In genomic region chr13:114885171-114885570, GRCm38 (mm10) we compare ENCODE assay signal across 11 mouse cellular contexts. TPM values are rescaled to one million over a fixed set of nuclear protein-coding genes. Genes with fewer than 3 reads are reported as not detected.
DNase-seq lines count a peak whose midpoint lies in the region; ATAC-seq lines count a peak whose summit lies in the region.
"Had no signal": no experiment of that assay in that cellular context is flagged by ENCODE, and none has a peak within 500 bp of the region (broad histone marks: within the 10 kb centered on the region; RNA-seq: fewer than 3 reads in every experiment).

No protein-coding gene starts in this region.

- H3K9me3 ChIP-seq in heart, embryonic 16.5 days (replicated peaks; ENCODE audit: control insufficient read depth, low read length), result no peaks in the 10 kb centered on the region
- H3K9me3 ChIP-seq in hindbrain, embryonic 10.5 days, result no peaks in the 10 kb centered on the region
- H3K9me3 ChIP-seq: G1E; limb, embryonic 15.5 days had no signal

- ATAC-seq in heart, embryonic 16.5 days (replicated peaks; ENCODE audit: extremely low read depth, insufficient read depth, low FRiP score), result no peak

- H3K4me3 ChIP-seq in heart, embryonic 16.5 days (ENCODE audit: low read length), result no peak overlapping the region
- no peak overlapping the region for H3K4me3 ChIP-seq in hindbrain, embryonic 10.5 days
- H3K4me3 ChIP-seq: limb, embryonic 15.5 days; myocyte had no signal

- 0 out of 2 replicates have a peak, but pooled peaks cover 2% of the 10 kb centered on the region for H3K4me1 ChIP-seq in heart, embryonic 16.5 days (ENCODE audit: control insufficient read depth, insufficient read depth, low read length)
- no peaks in the 10 kb centered on the region for H3K4me1 ChIP-seq in hindbrain, embryonic 10.5 days (replicated peaks)
- H3K4me1 ChIP-seq: limb, embryonic 15.5 days had no signal

- H3K27ac ChIP-seq in heart, embryonic 16.5 days (ENCODE audit: low read length), result peak overlapping the region; percentile 37; the same call in 1 of the 2 replicates
- no peak overlapping the region for H3K27ac ChIP-seq in hindbrain, embryonic 10.5 days
- H3K27ac ChIP-seq: limb, embryonic 15.5 days had no signal

- H3K36me3 ChIP-seq in heart, embryonic 16.5 days (ENCODE audit: control insufficient read depth, insufficient read depth), result no peaks in the 10 kb centered on the region
- no peaks in the 10 kb centered on the region for H3K36me3 ChIP-seq in hindbrain, embryonic 10.5 days
- H3K36me3 ChIP-seq: G1E; limb, embryonic 15.5 days had no signal

- 50% methylated on average over 9 of the region's 9 CpGs for WGBS in heart, embryonic 16.5 days
- 68% methylated on average over 9 of the region's 9 CpGs for WGBS in hindbrain, embryonic 10.5 days

- no peaks in the 10 kb centered on the region for H3K27me3 ChIP-seq in heart, embryonic 16.5 days (ENCODE audit: control insufficient read depth, insufficient read depth, low read length)
- no peaks in the 10 kb centered on the region for H3K27me3 ChIP-seq in hindbrain, embryonic 10.5 days (ENCODE audit: insufficient read depth, poor library complexity, severe bottlenecking)
- H3K27me3 ChIP-seq: limb, embryonic 15.5 days had no signal

- no peak overlapping the region for H3K9ac ChIP-seq in heart, embryonic 16.5 days (ENCODE audit: low read length)
- H3K9ac ChIP-seq: limb, embryonic 15.5 days had no signal

- H3K4me2 ChIP-seq in heart, embryonic 16.5 days (ENCODE audit: low read depth, low read length), result peak overlapping the region; percentile 10; the same call in 1 of the 2 replicates
- H3K4me2 ChIP-seq: limb, embryonic 15.5 days had no signal

- no peak for DNase-seq in heart, adult 8-10 months (ENCODE audit: low spot score)
- peak; percentile 7 for DNase-seq in ZHBTc4 (ENCODE audit: low read depth, low spot score)
- peak; percentile 6 to 16 for DNase-seq in kidney, postnatal 4 days
- peak; percentile 34 for DNase-seq in lung, postnatal 36 days
- no peak for DNase-seq in gastrocnemius, adult 18-20 months (ENCODE audit: low spot score)
- DNase-seq in hindbrain, embryonic 10.5 days (ENCODE audit: low spot score), result no peak
- DNase-seq: thymus, postnatal 14 days had no signal

RNA-seq across cellular contexts. Expression of gene Itga2, which starts 46.7 kb away (rescaled TPM):
- 1.9 and 3.8 TPM in 2 replicates for polyA plus RNA-seq in heart, embryonic 16.5 days (2015; fragmentation: Nextera tagmentation; extraction: Ambion mirVana)
- total RNA-seq in heart, adult 8-10 months (2022), result 1 to 10 TPM in 1 of 4 experiments, under 1 TPM in 3; 0.53 to 1.1 (median 0.67) TPM
- total RNA-seq in gastrocnemius, adult 18-20 months (2021), result under 1 TPM; 0.33 to 0.43 TPM
- 0.78 and 1.3 TPM in 2 replicates for polyA plus RNA-seq in hindbrain, embryonic 10.5 days (2016; fragmentation: Nextera tagmentation; extraction: Ambion mirVana)
- polyA plus RNA-seq: G1E had no signal

Comparison
In these comparisons a context has a peak if more than half of its experiments do, and no peak if none do; other contexts are left out.
1. DNase-seq: peak in ZHBTc4 (single experiment), kidney, postnatal 4 days (2 of 2) and lung, postnatal 36 days (single experiment); none in heart, adult 8-10 months (single experiment), gastrocnemius, adult 18-20 months (single experiment) and hindbrain, embryonic 10.5 days (single experiment).